Mouse (Mus musculus) cerebellum, adult 11-12 months (tissue): Measurements from ENCODE around the gene Foxm1.
A peak's percentile ranks its signal among the peaks of the same experiment; 100 is the strongest.
"Not testable (repeated sequence)": the region's sequence is repeated elsewhere in the genome, so short reads cannot be mapped to it uniquely, and the experiment has no call there.

Experiments used
- DNase-seq: peaks from one replicate; pipeline ENCODE4 v3.0.0; 2022

Foxm1 gene

GRCm38 (mm10) chr6:128376371-128377085 lies 13.8 kb downstream of the Foxm1 start:
- no peak for DNase-seq

GRCm38 (mm10) chr6:128379636-128380035 lies 16.9 kb downstream of the Foxm1 start:
- DNase-seq = no peak

GRCm38 (mm10) chr6:128380594-128381167 lies 17.9 kb downstream of the Foxm1 start:
- DNase-seq = not testable (repeated sequence)

- no peak for DNase-seq
Observed at GRCm38 (mm10) chr6:128381254-128381653, 18.5 kb downstream of the Foxm1 start.

GRCm38 (mm10) chr6:128383752-128384151 lies 21.0 kb downstream of the Foxm1 start:
- DNase-seq = no peak

GRCm38 (mm10) chr6:128385026-128385425 lies 22.3 kb downstream of the Foxm1 start:
- DNase-seq = no peak

GRCm38 (mm10) chr6:128389185-128389584 lies 26.4 kb downstream of the Foxm1 start:
- DNase-seq = no peak

- no peak for DNase-seq
Observed at GRCm38 (mm10) chr6:128390683-128391082, 27.9 kb downstream of the Foxm1 start.

GRCm38 (mm10) chr6:128397574-128398261 lies 35.0 kb downstream of the Foxm1 start:
- DNase-seq = no peak

- DNase-seq = no peak
Observed at GRCm38 (mm10) chr6:128398996-128399395, 36.2 kb downstream of the Foxm1 start, which contains the start of gene Nrip2. TSS of gene Nrip2 (plus strand) at chr6:128399296.

- DNase-seq = peak; percentile 78
Observed at GRCm38 (mm10) chr6:128399421-128400185, 36.8 kb downstream of the Foxm1 start.

GRCm38 (mm10) chr6:128404708-128405107 lies 41.9 kb downstream of the Foxm1 start:
- no peak for DNase-seq

GRCm38 (mm10) chr6:128408544-128409125 lies 45.9 kb downstream of the Foxm1 start:
- DNase-seq = no peak

GRCm38 (mm10) chr6:128410305-128410704 lies 47.5 kb downstream of the Foxm1 start:
- DNase-seq = no peak

- peak; percentile 69 for DNase-seq
Observed at GRCm38 (mm10) chr6:128411115-128411514, 48.3 kb downstream of the Foxm1 start.

GRCm38 (mm10) chr6:128416169-128416568 lies 53.4 kb downstream of the Foxm1 start:
- DNase-seq = no peak

GRCm38 (mm10) chr6:128418076-128418475 lies 55.3 kb downstream of the Foxm1 start:
- DNase-seq = no peak

GRCm38 (mm10) chr6:128421036-128421435 lies 58.3 kb downstream of the Foxm1 start:
- no peak for DNase-seq

GRCm38 (mm10) chr6:128421480-128421879 lies 58.7 kb downstream of the Foxm1 start:
- no peak for DNase-seq

GRCm38 (mm10) chr6:128423496-128424268 lies 60.9 kb downstream of the Foxm1 start:
- peak; percentile 51 for DNase-seq

GRCm38 (mm10) chr6:128424269-128425019 lies 61.7 kb downstream of the Foxm1 start, which contains the start of gene Itfg2:
TSS of gene Itfg2 (minus strand) at chr6:128424931.
- peak; percentile 97 for DNase-seq
